Mouse (Mus musculus): ENCODE measurements around the gene Acaca. TPM values are rescaled to one million over a fixed set of nuclear protein-coding genes. Genes with fewer than 3 reads are reported as not detected.

The Acaca gene
- total and polyA plus RNA-seq, 2 experiments from 2014 or later = 18.2 to 102 TPM

GRCm38 (mm10) chr11:84395010-84395409 is 265.5 kb downstream of the Acaca start:
- no peak overlapping the region for H3K27ac ChIP-seq
- no peak overlapping the region for H3K4me2 ChIP-seq (ENCODE audit: low read depth, low read length)
- H3K4me3 ChIP-seq (ENCODE audit: low read length) = no peak overlapping the region
- no peaks in the 10 kb centered on the region for H3K9me3 ChIP-seq (ENCODE audit: low read length)
- no peak overlapping the region for H3K9ac ChIP-seq (replicated peaks; ENCODE audit: low read length)
- peaks cover 17% of the 10 kb centered on the region for H3K36me3 ChIP-seq (ENCODE audit: insufficient read depth, low read length)
- peak; percentile 10 for DNase-seq (ENCODE audit: low spot score)
- WGBS = 55% methylated on average over 1 of the region's 1 CpGs
- no peaks in the 10 kb centered on the region for H3K27me3 ChIP-seq (ENCODE audit: insufficient read depth, low read length)
- ATAC-seq = no peak
- H3K4me1 ChIP-seq (ENCODE audit: insufficient read depth, low read length) = no peaks in the 10 kb centered on the region
- no peak for TF ChIP-seq CTCF (IDR thresholded peaks at IDR 0.05; ENCODE audit: low read depth)

DNA sequence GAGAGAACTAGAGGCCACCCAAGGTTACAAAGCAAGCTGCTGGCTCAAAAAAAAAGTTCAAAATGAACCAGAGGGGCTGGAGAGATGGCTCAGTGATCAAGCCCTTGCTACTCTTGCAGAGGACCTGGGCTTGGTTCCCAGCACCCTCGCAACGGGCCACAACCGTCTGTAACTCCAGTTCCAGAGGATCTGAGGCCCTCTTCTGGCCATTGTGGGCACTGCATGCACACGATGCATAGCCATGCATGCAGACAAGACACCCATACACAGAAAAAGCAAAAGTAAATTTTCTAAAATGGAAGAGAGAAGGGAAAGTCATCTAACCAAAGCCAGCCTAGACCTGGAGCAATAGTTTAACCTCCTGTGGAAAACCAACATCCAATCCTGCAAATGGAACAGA is 277.3 kb downstream of the Acaca start:
- Histone ChIP-seq H3K4me1 (ENCODE audit: insufficient read depth, low read length) (no peaks in the 10 kb centered on the region), H3K27ac (no peak overlapping the region), H3K27me3 (ENCODE audit: insufficient read depth, low read length) (no peaks in the 10 kb centered on the region), H3K4me2 (ENCODE audit: low read depth, low read length) (no peak overlapping the region), H3K9me3 (ENCODE audit: low read length) (no peaks in the 10 kb centered on the region), H3K36me3 (ENCODE audit: insufficient read depth, low read length) (0 out of 2 replicates have a peak, but pooled peaks cover 2% of the 10 kb centered on the region), H3K4me3 (ENCODE audit: low read length) (no peak overlapping the region), H3K9ac (replicated peaks; ENCODE audit: low read length) (no peak overlapping the region)
- ATAC-seq (no peak), DNase-seq (ENCODE audit: low spot score) (no peak)
- 97% methylated on average over 4 of the region's 4 CpGs for WGBS
- peak; percentile 15; the same call in 1 of the 2 replicates for TF ChIP-seq CTCF (IDR thresholded peaks at IDR 0.05; ENCODE audit: low read depth)

DNA sequence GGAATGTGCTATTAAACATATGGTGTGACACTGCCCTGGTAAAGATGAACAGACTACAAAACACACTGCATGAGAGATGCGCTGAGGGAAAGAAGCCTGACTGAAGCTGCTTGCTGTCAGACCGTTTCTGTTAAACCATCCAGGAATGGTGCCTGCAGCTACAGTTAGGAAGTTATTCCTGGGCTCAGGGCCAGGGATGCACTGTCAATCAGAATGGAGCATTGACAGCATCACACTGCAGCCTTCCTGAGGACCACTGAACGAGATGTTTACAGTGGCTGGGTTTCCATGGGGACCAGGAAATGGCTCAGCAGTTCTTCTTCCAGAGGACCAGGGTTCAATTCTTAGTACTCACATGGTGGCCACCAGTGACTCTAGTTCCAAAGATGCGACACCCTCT is 280.9 kb downstream of the Acaca start:
- Histone ChIP-seq H3K4me2 (ENCODE audit: low read depth, low read length) (no peak overlapping the region), H3K36me3 (ENCODE audit: insufficient read depth, low read length) (no peaks in the 10 kb centered on the region), H3K9me3 (ENCODE audit: low read length) (no peaks in the 10 kb centered on the region), H3K4me3 (ENCODE audit: low read length) (no peak overlapping the region), H3K27me3 (ENCODE audit: insufficient read depth, low read length) (no peaks in the 10 kb centered on the region), H3K4me1 (ENCODE audit: insufficient read depth, low read length) (no peaks in the 10 kb centered on the region), H3K9ac (replicated peaks; ENCODE audit: low read length) (no peak overlapping the region), H3K27ac (no peak overlapping the region)
- TF ChIP-seq CTCF (IDR thresholded peaks at IDR 0.05; ENCODE audit: low read depth) = no peak
- ATAC-seq (no peak), DNase-seq (ENCODE audit: low spot score) (peak; percentile 28)
- 43% methylated on average over 4 of the region's 4 CpGs for WGBS

DNA sequence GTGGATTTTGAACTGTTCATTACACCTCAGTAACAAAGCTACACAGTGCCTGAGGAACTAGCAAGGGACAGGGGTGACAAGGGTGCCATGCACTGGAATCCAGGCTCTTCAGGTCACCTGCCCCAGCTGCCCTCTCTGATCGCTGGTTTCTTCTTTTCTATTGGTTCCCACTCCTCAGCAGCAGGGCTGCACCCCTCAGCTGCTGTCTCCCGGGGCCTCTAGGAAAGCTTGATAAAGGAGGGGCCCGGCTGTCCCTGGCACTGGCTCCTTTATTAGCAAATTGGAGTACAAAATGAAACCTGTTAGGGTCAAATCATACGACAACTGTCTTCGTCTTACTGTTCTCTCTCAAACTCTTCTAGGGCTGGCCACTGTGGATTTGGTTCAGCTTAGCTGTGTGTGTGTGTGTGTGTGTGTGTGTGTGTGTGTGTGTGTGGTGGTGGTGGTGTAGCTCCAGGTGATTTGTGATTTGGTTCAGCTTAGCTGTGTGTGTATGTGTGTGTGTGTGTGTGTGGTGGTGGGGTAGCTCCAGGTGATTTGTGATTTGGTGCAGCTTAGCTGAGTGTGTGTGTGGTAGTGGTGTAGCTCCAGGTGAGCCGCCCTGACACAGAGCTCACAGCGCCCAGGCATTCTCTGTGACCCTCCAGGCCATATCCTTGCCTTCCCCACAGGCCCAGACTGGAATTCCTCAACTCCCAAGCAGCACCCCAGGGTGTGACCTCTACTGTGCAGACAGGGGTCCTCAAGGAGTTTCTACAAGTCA is 281.6 kb downstream of the Acaca start:
- ATAC-seq (no peak), DNase-seq (ENCODE audit: low spot score) (no peak)
- Histone ChIP-seq H3K9me3 (ENCODE audit: low read length) (no peaks in the 10 kb centered on the region), H3K27ac (no peak overlapping the region; the same call in 1 of the 2 replicates), H3K4me2 (ENCODE audit: low read depth, low read length) (no peak overlapping the region), H3K4me3 (ENCODE audit: low read length) (no peak overlapping the region), H3K9ac (replicated peaks; ENCODE audit: low read length) (no peak overlapping the region), H3K4me1 (ENCODE audit: insufficient read depth, low read length) (no peaks in the 10 kb centered on the region), H3K27me3 (ENCODE audit: insufficient read depth, low read length) (no peaks in the 10 kb centered on the region), H3K36me3 (ENCODE audit: insufficient read depth, low read length) (no peaks in the 10 kb centered on the region)
- no peak for TF ChIP-seq CTCF (IDR thresholded peaks at IDR 0.05; ENCODE audit: low read depth)
- WGBS = 56% methylated on average over 7 of the region's 7 CpGs

GRCm38 (mm10) chr11:84411642-84412018 is 282.2 kb downstream of the Acaca start:
- no peak overlapping the region for H3K4me3 ChIP-seq (ENCODE audit: low read length)
- no peaks in the 10 kb centered on the region for H3K4me1 ChIP-seq (ENCODE audit: insufficient read depth, low read length)
- no peak overlapping the region for H3K9ac ChIP-seq (replicated peaks; ENCODE audit: low read length)
- H3K9me3 ChIP-seq (ENCODE audit: low read length) = no peaks in the 10 kb centered on the region
- H3K27ac ChIP-seq = no peak overlapping the region; the same call in 1 of the 2 replicates
- DNase-seq (ENCODE audit: low spot score) (no peak), ATAC-seq (no peak)
- TF ChIP-seq CTCF (IDR thresholded peaks at IDR 0.05; ENCODE audit: low read depth) = no peak
- H3K36me3 ChIP-seq (ENCODE audit: insufficient read depth, low read length) = no peaks in the 10 kb centered on the region
- H3K4me2 ChIP-seq (ENCODE audit: low read depth, low read length) = no peak overlapping the region
- WGBS = 64% methylated on average over 7 of the region's 7 CpGs
- H3K27me3 ChIP-seq (ENCODE audit: insufficient read depth, low read length) = no peaks in the 10 kb centered on the region

- no peak for TF ChIP-seq CTCF (IDR thresholded peaks at IDR 0.05; ENCODE audit: low read depth)
- H3K9ac ChIP-seq (replicated peaks; ENCODE audit: low read length) = no peak overlapping the region
- H3K36me3 ChIP-seq (ENCODE audit: insufficient read depth, low read length) = no peaks in the 10 kb centered on the region
- DNase-seq (ENCODE audit: low spot score) = peak; percentile 42
- H3K4me2 ChIP-seq (ENCODE audit: low read depth, low read length) = no peak overlapping the region
- no peak for ATAC-seq
- H3K4me1 ChIP-seq (ENCODE audit: insufficient read depth, low read length) = no peaks in the 10 kb centered on the region
- WGBS = 60% methylated on average over 12 of the region's 12 CpGs
- H3K4me3 ChIP-seq (ENCODE audit: low read length) = no peak overlapping the region
- no peaks in the 10 kb centered on the region for H3K9me3 ChIP-seq (ENCODE audit: low read length)
- no peaks in the 10 kb centered on the region for H3K27me3 ChIP-seq (ENCODE audit: insufficient read depth, low read length)
- no peak overlapping the region for H3K27ac ChIP-seq
These were observed 282.9 kb downstream of the Acaca start for GRCm38 (mm10) chr11:84412201-84412934.

GRCm38 (mm10) chr11:84413111-84413510 is 283.6 kb downstream of the Acaca start:
- H3K4me2 ChIP-seq (ENCODE audit: low read depth, low read length) = no peak overlapping the region
- no peak for TF ChIP-seq CTCF (IDR thresholded peaks at IDR 0.05; ENCODE audit: low read depth)
- H3K4me1 ChIP-seq (ENCODE audit: insufficient read depth, low read length) = no peaks in the 10 kb centered on the region
- ATAC-seq = no peak
- no peak overlapping the region for H3K27ac ChIP-seq
- no peaks in the 10 kb centered on the region for H3K9me3 ChIP-seq (ENCODE audit: low read length)
- 57% methylated on average over 6 of the region's 6 CpGs for WGBS
- H3K27me3 ChIP-seq (ENCODE audit: insufficient read depth, low read length) = no peaks in the 10 kb centered on the region
- H3K36me3 ChIP-seq (ENCODE audit: insufficient read depth, low read length) = no peaks in the 10 kb centered on the region
- H3K9ac ChIP-seq (replicated peaks; ENCODE audit: low read length) = no peak overlapping the region
- no peak for DNase-seq (ENCODE audit: low spot score)
- no peak overlapping the region for H3K4me3 ChIP-seq (ENCODE audit: low read length)
